Mouse (Mus musculus) cortical plate, adult 2 months (tissue): ENCODE data around the gene Osmr. TPM values are rescaled to one million over a fixed set of nuclear protein-coding genes. Genes with fewer than 3 reads are reported as not detected.

Experiments used
- H3K27ac ChIP-seq: fragments of 200-500 bp; 2 replicates; pipeline ENCODE4 v1.5.1; 2012; ENCODE audit warnings: low read length, control low read depth, inconsistent platforms; ENCODE audit not compliant: insufficient read depth
- H3K4me1 ChIP-seq: fragments of 200-500 bp; 2 replicates; pipeline ENCODE4 v1.6.1; 2011; ENCODE audit warnings: low read length; ENCODE audit not compliant: control insufficient read depth, insufficient read depth
- H3K4me3 ChIP-seq: fragments of 200-500 bp; 2 replicates; pipeline ENCODE4 v1.5.1; 2011; ENCODE audit warnings: mild to moderate bottlenecking, low read length, control low read depth; ENCODE audit not compliant: insufficient read depth
- CTCF ChIP-seq: fragments of 200-500 bp; IDR thresholded peaks from 2 replicates; pipeline ENCODE4 v1.5.1; 2011; ENCODE audit warnings: mild to moderate bottlenecking, control low read depth, low read length; ENCODE audit not compliant: insufficient read depth; ENCODE audit errors: extremely low read depth
- POLR2A ChIP-seq: fragments of 200-500 bp; IDR thresholded peaks from 2 replicates; pipeline ENCODE4 v1.6.1; 2011; ENCODE audit warnings: mild to moderate bottlenecking, low read length, control low read depth; ENCODE audit not compliant: insufficient read depth; ENCODE audit errors: extremely low read depth
- polyA plus RNA-seq: library from polyadenylated mRNA; depleted of rRNA; stranded (reverse); fragments of >200 nt; gene quantifications from 2 replicates; pipeline ENCODE4 v1.2.3, GENCODE M21; 2012; rRNA removed

Gene Osmr
- polyA plus RNA-seq, 1 experiment: 2.4 TPM

DNA sequence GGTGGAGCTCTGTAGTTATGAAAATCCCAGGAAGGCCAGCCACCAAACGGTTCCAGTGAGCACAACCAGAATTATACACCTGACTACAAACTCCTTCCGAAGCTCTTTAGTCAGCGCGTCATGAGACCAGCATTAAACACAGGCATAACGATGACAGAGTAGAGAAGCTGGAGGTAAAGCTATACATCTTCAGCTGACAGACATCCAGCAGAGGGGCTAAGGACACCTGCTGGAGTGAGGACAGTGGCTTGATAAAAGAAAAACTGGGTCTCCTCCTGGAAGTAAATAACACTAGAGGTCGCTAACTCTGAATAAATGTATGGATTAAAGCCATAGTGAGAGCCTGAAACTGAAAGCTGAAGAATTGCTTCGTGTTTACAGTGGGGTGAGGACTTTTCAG lies 81.9 kb downstream of the Osmr start:
- TF ChIP-seq CTCF (no peak), POLR2A (no peak)
- Histone ChIP-seq H3K27ac (no peak overlapping the region), H3K4me1 (peaks cover 2% of the 10 kb centered on the region; the same call in 1 of the 2 replicates), H3K4me3 (no peak overlapping the region)

DNA sequence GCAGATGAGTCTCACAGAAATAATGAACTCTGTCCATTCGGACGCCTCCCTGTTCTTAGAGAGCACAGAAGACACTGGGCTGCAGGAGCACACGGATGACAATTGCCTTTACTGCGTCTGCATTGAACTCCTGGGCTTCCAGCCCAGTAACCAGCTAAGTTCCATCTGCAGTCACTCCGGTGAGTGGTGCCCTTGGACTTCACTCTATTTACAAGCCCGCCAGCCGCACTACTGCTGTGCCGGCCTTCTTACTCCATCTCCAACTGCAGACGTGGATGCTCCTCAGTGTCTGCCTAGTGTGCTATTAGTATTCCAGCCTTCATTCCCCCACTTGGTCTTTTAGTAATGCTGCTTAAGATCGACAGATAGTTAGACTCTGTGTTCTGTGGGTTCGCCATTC lies 83.1 kb downstream of the Osmr start:
- Histone ChIP-seq H3K4me3 (no peak overlapping the region), H3K4me1 (peaks cover 2% of the 10 kb centered on the region; the same call in 1 of the 2 replicates), H3K27ac (no peak overlapping the region)
- no peak for TF ChIP-seq POLR2A
- TF ChIP-seq CTCF: no peak

DNA sequence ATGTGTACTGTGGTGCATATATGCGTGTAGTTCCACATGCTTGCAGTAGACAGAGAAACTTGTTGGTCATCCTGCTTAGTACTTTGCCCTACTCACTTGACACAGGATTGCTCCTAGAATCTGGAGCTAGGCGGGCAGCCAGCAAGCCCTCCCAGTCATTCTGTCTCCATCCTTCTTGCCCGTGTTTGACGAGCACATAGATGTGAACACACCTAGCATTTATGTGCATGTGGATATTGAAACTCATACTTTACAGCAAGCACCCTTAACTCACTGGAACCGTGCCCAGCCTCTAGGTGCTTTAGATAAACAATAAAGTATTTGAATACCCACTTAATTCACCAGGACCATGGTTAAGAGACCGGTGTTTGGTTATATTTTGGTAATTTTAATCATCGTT lies 84.8 kb downstream of the Osmr start:
- no peak for TF ChIP-seq CTCF
- TF ChIP-seq POLR2A: no peak
- H3K27ac ChIP-seq: no peak overlapping the region
- H3K4me1 ChIP-seq: no peaks in the 10 kb centered on the region
- H3K4me3 ChIP-seq: no peak overlapping the region

DNA sequence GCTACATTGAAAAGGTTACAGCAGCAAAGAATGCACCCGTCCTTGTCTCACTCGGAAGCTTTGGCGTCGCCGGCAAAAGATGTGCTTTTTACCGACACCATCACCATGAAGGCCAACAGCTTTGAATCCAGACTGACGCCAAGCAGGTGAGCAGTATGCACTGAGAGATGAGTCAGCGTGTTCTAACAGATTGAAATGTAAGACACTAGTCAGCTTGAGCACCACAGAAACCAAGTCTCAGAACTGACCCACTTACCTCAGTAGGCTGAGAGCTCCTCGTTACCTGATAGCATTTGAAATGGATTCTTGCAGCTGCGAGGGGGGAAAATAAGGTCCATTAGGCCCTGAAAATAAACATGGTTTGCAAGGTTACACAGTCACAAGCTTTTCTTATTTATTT lies 87.5 kb downstream of the Osmr start:
- Histone ChIP-seq H3K27ac (no peak overlapping the region), H3K4me1 (no peaks in the 10 kb centered on the region)
- TF ChIP-seq POLR2A (no peak), CTCF (no peak)

DNA sequence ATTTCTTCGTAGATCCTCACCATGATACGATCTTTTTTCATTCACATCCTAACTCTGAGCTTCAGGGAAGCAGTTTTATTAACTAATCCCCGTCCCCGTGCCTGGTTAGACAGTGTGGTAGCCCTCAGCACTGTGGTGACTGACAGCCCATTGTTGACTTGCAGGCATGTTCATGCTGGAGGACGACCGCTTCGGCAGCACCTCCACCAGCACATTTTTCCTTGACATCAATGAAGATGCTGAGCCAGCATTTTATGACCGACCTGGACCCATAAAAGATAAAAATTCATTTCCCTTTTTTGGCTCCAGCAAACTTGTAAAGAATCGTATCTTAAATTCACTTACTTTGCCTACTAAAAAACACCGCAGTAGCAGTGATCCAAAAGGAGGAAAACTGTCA lies 88.6 kb downstream of the Osmr start:
- Histone ChIP-seq H3K27ac (no peak overlapping the region), H3K4me3 (no peak overlapping the region), H3K4me1 (no peaks in the 10 kb centered on the region)
- TF ChIP-seq CTCF: no peak
- TF ChIP-seq POLR2A: no peak

More for the DNA sequence above, 87.5 kb downstream of the Osmr start:
- H3K4me3 ChIP-seq: no peak overlapping the region

DNA sequence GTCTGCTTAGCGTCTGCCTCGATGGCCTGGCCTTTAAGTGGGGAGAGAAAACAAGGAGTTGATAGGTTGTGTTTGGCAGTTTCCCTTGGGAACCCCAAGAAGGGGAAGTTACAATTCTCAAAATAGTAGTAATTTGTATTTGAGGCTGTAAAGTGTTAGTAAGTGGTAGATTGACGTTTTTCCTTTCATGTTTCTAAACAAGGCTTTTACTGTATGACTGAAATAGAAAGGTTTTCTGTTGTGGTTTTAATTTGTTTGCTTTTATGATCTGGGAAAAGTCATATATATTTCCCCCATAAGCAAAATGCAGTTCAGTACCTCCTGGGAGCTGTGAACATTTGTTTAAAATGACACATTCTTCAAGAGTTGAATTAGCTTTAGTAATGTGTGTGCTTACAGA lies 102.5 kb downstream of the Osmr start:
- Histone ChIP-seq H3K4me1 (no peaks in the 10 kb centered on the region), H3K4me3 (no peak overlapping the region), H3K27ac (no peak overlapping the region)
- TF ChIP-seq POLR2A (no peak), CTCF (no peak)

Other genes starting within 250 kb of the Osmr start
- gene Rictor, start 166.6 kb downstream of the Osmr start, polyA plus RNA-seq: 17.1 and 17.9 TPM in 2 replicates
- gene Lifr, start 215.6 kb upstream of the Osmr start, polyA plus RNA-seq: 16.0 and 17.0 TPM in 2 replicates